Mouse (Mus musculus) erythroblast, embryonic 14.5 days (primary cell): ENCODE measurements around the gene E130311K13Rik.

ENCODE experiments used
- GATA1 ChIP-seq: IDR thresholded peaks from 2 replicates; pipeline ENCODE4 v1.6.1; 2012; ENCODE audit warnings: low read length, inconsistent platforms, mixed read lengths
- TAL1 ChIP-seq: IDR thresholded peaks from 3 replicates; pipeline ENCODE4 v1.6.1; 2012; ENCODE audit warnings: low read length, inconsistent platforms, mixed read lengths

DNA sequence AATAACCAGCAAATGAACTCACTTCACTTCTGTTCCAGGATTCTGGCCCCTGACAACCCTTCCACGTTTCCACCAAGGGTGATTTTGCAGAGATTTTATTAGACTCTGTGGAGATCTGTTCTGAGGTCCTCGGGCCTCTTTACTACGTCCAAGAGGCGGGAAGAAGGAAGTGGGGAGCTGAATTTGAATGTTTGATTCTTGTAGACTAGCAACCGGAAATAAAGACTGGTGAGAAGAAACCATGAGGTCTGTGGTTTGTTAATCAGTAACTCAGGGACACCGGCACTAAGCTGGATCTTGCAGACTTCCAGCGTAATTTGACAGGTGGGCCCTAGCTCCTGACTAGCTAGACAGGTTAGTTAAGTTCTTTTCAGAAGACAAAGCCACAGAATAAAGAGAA lies 35.6 kb downstream of the E130311K13Rik start:
- no peak for TF ChIP-seq GATA1
- no peak for TF ChIP-seq TAL1
